Mouse (Mus musculus) CH12.LX (cell line): Measurements from ENCODE around the gene Slc43a3. TPM values are rescaled to one million over a fixed set of nuclear protein-coding genes. Genes with fewer than 3 reads are reported as not detected.

Experiments used
- DNase-seq: peaks from one replicate; pipeline ENCODE4 v3.0.0-alpha.2; 2013; ENCODE audit errors: extremely low read depth
- H3K27ac ChIP-seq: 2 replicates; pipeline ENCODE4 v1.5.1; 2012; ENCODE audit warnings: low read depth, mild to moderate bottlenecking, control low read depth, moderate library complexity; ENCODE audit not compliant: insufficient read depth
- H3K27me3 ChIP-seq: replicated peaks from 2 replicates; pipeline ENCODE3; 2012; ENCODE audit warnings: inconsistent platforms
- H3K36me3 ChIP-seq, 2 experiments: replicated peaks in 1 of 2; 2 replicates each; pipeline versions ENCODE3 to v1.6.1; 2012; ENCODE audit warnings: inconsistent platforms in 1 of 2, low read length in 1 of 2, mild to moderate bottlenecking in 1 of 2, mixed read lengths in 1 of 2, moderate library complexity in 1 of 2; ENCODE audit not compliant: control insufficient read depth in 1 of 2, insufficient read depth in 1 of 2
- H3K4me1 ChIP-seq, 2 experiments: 2 replicates each; pipeline ENCODE4 v1.6.1; 2012; ENCODE audit warnings: inconsistent platforms in 1 of 2, moderate library complexity in 1 of 2; ENCODE audit not compliant: insufficient read depth in 2 of 2, control insufficient read depth in 1 of 2
- H3K4me2 ChIP-seq: 2 replicates; pipeline ENCODE4 v1.6.1; 2012; ENCODE audit warnings: low read depth, mild to moderate bottlenecking, control low read depth; ENCODE audit not compliant: poor library complexity, insufficient read depth, severe bottlenecking
- H3K4me3 ChIP-seq, 3 experiments: fragments of 150-350 bp in 1 of 3; sonication (generic) in 1 of 3; replicated peaks in 1 of 3; 2 replicates each; pipeline versions ENCODE3 to v1.5.1; 2011 to 2012; ENCODE audit warnings: low read depth in 2 of 3, low read length in 2 of 3, mild to moderate bottlenecking in 2 of 3, moderate library complexity in 2 of 3, control low read depth in 1 of 3, improper control_type of control experiment in 1 of 3, inconsistent platforms in 1 of 3, mixed read lengths in 1 of 3; ENCODE audit not compliant: poor library complexity in 1 of 3
- H3K79me2 ChIP-seq: replicated peaks from 2 replicates; pipeline ENCODE4 v1.6.1; 2012; ENCODE audit warnings: mild to moderate bottlenecking, moderate library complexity; ENCODE audit not compliant: control insufficient read depth, poor library complexity, insufficient read depth, severe bottlenecking; ENCODE audit errors: extremely low read depth
- H3K9ac ChIP-seq: 2 replicates; pipeline ENCODE4 v1.6.1; 2012; ENCODE audit warnings: low read depth, mild to moderate bottlenecking, control low read depth, moderate library complexity; ENCODE audit not compliant: insufficient read depth
- H3K9me3 ChIP-seq: replicated peaks from 2 replicates; pipeline ENCODE3; 2012; ENCODE audit warnings: low read length, inconsistent platforms, mixed read lengths
- BHLHE40 ChIP-seq: IDR thresholded peaks from 2 replicates; pipeline ENCODE4 v1.6.1; 2011; ENCODE audit warnings: mild to moderate bottlenecking, low read depth, low read length, improper control_type of control experiment
- CHD1 ChIP-seq: IDR thresholded peaks from 2 replicates; pipeline ENCODE4 v1.6.1; 2012; ENCODE audit warnings: low read depth, low read length, improper control_type of control experiment, inconsistent platforms
- CHD2 ChIP-seq: IDR thresholded peaks from 2 replicates; pipeline ENCODE4 v1.6.1; 2011; ENCODE audit warnings: low read length, improper control_type of control experiment
- CTCF ChIP-seq, 2 experiments: IDR thresholded peaks in 1 of 2; conservative IDR thresholded peaks in 1 of 2; 2 replicates each; pipeline ENCODE4 v1.5.1; 2011 to 2012; ENCODE audit warnings: low read depth in 2 of 2, low read length in 2 of 2, improper control_type of control experiment in 1 of 2, inconsistent platforms in 1 of 2, mild to moderate bottlenecking in 1 of 2, moderate library complexity in 1 of 2
- E2F4 ChIP-seq: IDR thresholded peaks from 2 replicates; pipeline ENCODE4 v1.6.1; 2011; ENCODE audit warnings: low read depth, low read length, improper control_type of control experiment; ENCODE audit not compliant: insufficient replicate concordance
- ELF1 ChIP-seq: IDR thresholded peaks from 2 replicates; pipeline ENCODE4 v1.6.1; 2014; ENCODE audit warnings: low read depth, mild to moderate bottlenecking, inconsistent platforms, low read length, improper control_type of control experiment
- EP300 ChIP-seq: IDR thresholded peaks from 2 replicates; pipeline ENCODE4 v1.6.1; 2011; ENCODE audit warnings: low read length, improper control_type of control experiment
- GABPA ChIP-seq: IDR thresholded peaks from 2 replicates; pipeline ENCODE4 v1.6.1; 2012; ENCODE audit warnings: low read depth, low read length, improper control_type of control experiment, inconsistent platforms; ENCODE audit not compliant: insufficient replicate concordance
- HCFC1 ChIP-seq: IDR thresholded peaks from 2 replicates; pipeline ENCODE4 v1.6.1; 2012; ENCODE audit warnings: low read depth, mild to moderate bottlenecking, inconsistent platforms, low read length, improper control_type of control experiment
- JUN ChIP-seq: IDR thresholded peaks from 2 replicates; pipeline ENCODE4 v1.6.1; 2011; ENCODE audit warnings: low read depth, mild to moderate bottlenecking, low read length, improper control_type of control experiment, moderate library complexity; ENCODE audit not compliant: insufficient read depth
- JUND ChIP-seq: conservative IDR thresholded peaks from 2 replicates; pipeline ENCODE4 v1.6.1; 2011; ENCODE audit warnings: low read depth, low read length, improper control_type of control experiment
- MAFK ChIP-seq: IDR thresholded peaks from 2 replicates; pipeline ENCODE4 v1.6.1; 2011; ENCODE audit warnings: low read length, improper control_type of control experiment; ENCODE audit not compliant: insufficient replicate concordance
- MEF2A ChIP-seq: IDR thresholded peaks from 2 replicates; pipeline ENCODE4 v1.6.1; 2014; ENCODE audit warnings: low read depth, mild to moderate bottlenecking, inconsistent platforms, low read length, improper control_type of control experiment, borderline replicate concordance
- MXI1 ChIP-seq: IDR thresholded peaks from 2 replicates; pipeline ENCODE4 v1.6.1; 2011; ENCODE audit warnings: mild to moderate bottlenecking, low read depth, low read length, improper control_type of control experiment
- MYC ChIP-seq: IDR thresholded peaks from 2 replicates; pipeline ENCODE4 v1.6.1; 2011; ENCODE audit warnings: low read depth, mild to moderate bottlenecking, improper control_type of control experiment, low read length
- NELFE ChIP-seq: IDR thresholded peaks from 2 replicates; pipeline ENCODE4 v1.6.1; 2011; ENCODE audit warnings: low read depth, low read length, improper control_type of control experiment
- NRF1 ChIP-seq: IDR thresholded peaks from 2 replicates; pipeline ENCODE4 v1.6.1; 2014; ENCODE audit warnings: low read depth, mild to moderate bottlenecking, inconsistent platforms, low read length, improper control_type of control experiment, moderate library complexity
- PAX5 ChIP-seq: IDR thresholded peaks from 2 replicates; pipeline ENCODE4 v1.6.1; 2012; ENCODE audit warnings: low read length, inconsistent platforms, mixed read lengths
- POLR2A ChIP-seq: IDR thresholded peaks from 2 replicates; pipeline ENCODE4 v1.6.1; 2011; ENCODE audit warnings: low read depth, mild to moderate bottlenecking, improper control_type of control experiment, low read length
- POLR2AphosphoS2 ChIP-seq: IDR thresholded peaks from 2 replicates; pipeline ENCODE4 v1.6.1; 2011; ENCODE audit warnings: low read depth, low read length, improper control_type of control experiment
- RAD21 ChIP-seq: IDR thresholded peaks from 2 replicates; pipeline ENCODE4 v1.6.1; 2011; ENCODE audit warnings: low read depth, mild to moderate bottlenecking, low read length, improper control_type of control experiment, moderate library complexity
- RCOR1 ChIP-seq: conservative IDR thresholded peaks from 2 replicates; pipeline ENCODE4 v1.6.1; 2012; ENCODE audit warnings: low read depth, mild to moderate bottlenecking, inconsistent platforms, low read length, improper control_type of control experiment
- SIN3A ChIP-seq: IDR thresholded peaks from 2 replicates; pipeline ENCODE4 v1.6.1; 2012; ENCODE audit warnings: low read length, improper control_type of control experiment, inconsistent platforms
- SMC3 ChIP-seq: IDR thresholded peaks from 2 replicates; pipeline ENCODE4 v1.6.1; 2011; ENCODE audit warnings: low read depth, low read length, improper control_type of control experiment
- TCF12 ChIP-seq: IDR thresholded peaks from 2 replicates; pipeline ENCODE4 v1.6.1; 2014; ENCODE audit warnings: low read depth, mild to moderate bottlenecking, inconsistent platforms, low read length, improper control_type of control experiment
- USF2 ChIP-seq: conservative IDR thresholded peaks from 2 replicates; pipeline ENCODE4 v1.6.1; 2011; ENCODE audit warnings: low read depth, low read length, improper control_type of control experiment
- ZC3H11A ChIP-seq: IDR thresholded peaks from 2 replicates; pipeline ENCODE4 v1.6.1; 2012; ENCODE audit warnings: low read depth, mild to moderate bottlenecking, inconsistent platforms, low read length, improper control_type of control experiment
- ZKSCAN1 ChIP-seq: IDR thresholded peaks from 2 replicates; pipeline ENCODE4 v1.6.1; 2012; ENCODE audit warnings: low read depth, inconsistent platforms, low read length, improper control_type of control experiment, borderline replicate concordance
- ZMIZ1 ChIP-seq: IDR thresholded peaks from 2 replicates; pipeline ENCODE4 v1.6.1; 2012; ENCODE audit warnings: low read depth, mild to moderate bottlenecking, inconsistent platforms, low read length, improper control_type of control experiment
- ZNF384 ChIP-seq: IDR thresholded peaks from 2 replicates; pipeline ENCODE4 v1.6.1; 2012; ENCODE audit warnings: low read depth, low read length, improper control_type of control experiment, inconsistent platforms
- dilution Hi-C: fragments of 300-500 bp; cut with MboI; formaldehyde crosslinking; loops from 2 replicates; pipeline ENCODE4 v1.14.3; 2020; ENCODE audit warnings: low sequenced_read_pairs; ENCODE audit not compliant: extremely low pct_unique_long_range_greater_than_20kb, extremely low pct_ligation_motif_present
- in situ Hi-C: fragments of 300-500 bp; cut with MboI; formaldehyde crosslinking; loops from 3 replicates; pipeline ENCODE4 v1.14.3; 2019; ENCODE audit warnings: low sequenced_read_pairs, low pct_ligation_motif_present, low pct_unique_long_range_greater_than_20kb, mixed read lengths
- polyA plus RNA-seq: library from polyadenylated mRNA; unstranded; fragments of >175 nt; gene quantifications from 2 replicates; pipeline ENCODE4 v1.2.1, GENCODE M21; 2012; ENCODE audit warnings: low read depth; ENCODE audit not compliant: insufficient read length
- total RNA-seq, 2 experiments: library from RNA; depleted of rRNA; stranded (reverse); fragments of 300-350 nt in 1 of 2; fragments of >200 nt in 1 of 2; gene quantifications; 2 replicates each; pipeline ENCODE4 v1.2.3; 2012 to 2014

Gene Slc43a3
- total and polyA plus RNA-seq, 3 experiments: 136 to 174 (median 163) TPM

DNA sequence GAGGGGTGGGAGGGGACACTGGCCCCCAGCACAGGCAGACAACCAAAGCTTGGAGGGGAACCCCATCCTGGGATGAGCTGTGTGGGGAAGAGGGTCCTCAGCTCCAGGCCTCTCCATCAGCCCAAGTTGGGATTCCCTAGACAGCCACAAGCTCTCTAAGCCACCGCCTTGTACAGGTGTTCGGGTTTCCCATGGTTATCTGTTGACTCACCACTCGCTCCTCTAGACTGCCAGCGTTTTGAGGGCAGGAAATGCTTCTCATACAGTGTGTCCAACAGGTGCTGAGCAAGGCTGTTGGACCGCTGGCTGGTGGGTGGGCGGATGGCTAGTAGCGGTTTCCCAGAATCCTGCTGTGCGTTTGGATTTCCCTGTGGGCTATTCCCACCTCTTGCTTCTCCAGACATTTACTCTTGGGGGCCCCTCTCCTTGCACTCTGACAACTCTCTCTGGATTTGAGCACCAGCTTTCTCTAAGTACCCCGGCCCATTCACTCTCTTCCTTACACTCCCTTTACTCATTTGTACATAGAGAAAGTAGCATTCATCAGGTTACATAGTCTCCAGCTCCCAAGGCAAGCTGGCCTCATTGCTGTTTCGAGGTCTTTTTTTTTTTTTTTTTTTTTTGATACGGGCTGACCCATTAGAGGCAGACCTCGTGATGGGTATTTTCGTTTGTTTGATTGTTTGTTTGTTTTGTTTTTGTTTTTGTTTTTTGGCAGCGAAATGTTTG is 46.9 kb upstream of the Slc43a3 start:
- H3K27ac ChIP-seq: no peak overlapping the region
- no peak overlapping the region for H3K4me3 ChIP-seq
- H3K36me3 ChIP-seq: no peaks in the 10 kb centered on the region
- peaks cover 4% of the 10 kb centered on the region for H3K9me3 ChIP-seq
- no peaks in the 10 kb centered on the region for H3K79me2 ChIP-seq
- H3K4me1 ChIP-seq: peaks cover 0 to 13% of the 10 kb centered on the region in 2 experiments; a peak in 2 of 4 replicates
- DNase-seq: peak; percentile 12
- in situ Hi-C loops: loop anchor here (25.0 kb wide), 1 partner anchor 348 kb away; no protein-coding TSS in a partner anchor
- no peak overlapping the region for H3K9ac ChIP-seq
- H3K27me3 ChIP-seq: peaks cover 35% of the 10 kb centered on the region
- dilution Hi-C loops: no loop called here
- TF ChIP-seq GABPA (no peak), CHD1 (no peak), ZNF384 (peak; percentile 77), TCF12 (0 out of 2 replicates have a peak, but pooled peaks have one; percentile 25), RAD21 (no peak), E2F4 (no peak), RCOR1 (no peak)
- TF ChIP-seq, all 38 proteins: peak for 2
- peak overlapping the region; percentile 45 for H3K4me2 ChIP-seq

DNA sequence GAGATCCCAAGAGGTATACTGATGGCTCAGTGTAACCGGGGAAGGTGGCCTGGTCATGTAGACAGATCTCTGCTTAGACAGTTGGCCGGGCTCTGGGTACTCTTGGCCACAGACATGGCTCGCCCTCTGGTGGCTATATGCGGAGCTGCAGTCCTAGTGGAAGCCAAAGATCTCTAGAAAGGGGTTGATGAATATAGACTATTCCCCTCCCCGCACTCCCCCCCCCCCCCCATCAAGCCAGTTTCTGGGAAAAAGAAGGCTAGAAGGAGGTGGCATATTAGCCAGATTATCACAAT is 46.4 kb upstream of the Slc43a3 start:
- H3K4me1 ChIP-seq: peaks cover 0 to 13% of the 10 kb centered on the region in 2 experiments; a peak in 2 of 4 replicates
- no peak overlapping the region for H3K9ac ChIP-seq
- peaks cover 4% of the 10 kb centered on the region for H3K9me3 ChIP-seq
- peak overlapping the region; percentile 45 for H3K4me2 ChIP-seq
- no peak for TF ChIP-seq ZMIZ1
- no peak for TF ChIP-seq EP300
- no peak for TF ChIP-seq MAFK
- TF ChIP-seq BHLHE40: no peak
- no peak for TF ChIP-seq ZKSCAN1
- no peak for TF ChIP-seq SIN3A
- TF ChIP-seq NELFE: no peak
- TF ChIP-seq POLR2AphosphoS2: no peak
- TF ChIP-seq RAD21: peak; percentile 75
- peak; percentile 35; the same call in 1 of the 2 replicates for TF ChIP-seq ZC3H11A
- TF ChIP-seq MEF2A: no peak
- TF ChIP-seq ELF1: no peak
- TF ChIP-seq NRF1: no peak
- TF ChIP-seq POLR2A: no peak
- no peak for TF ChIP-seq JUN
- TF ChIP-seq JUND: no peak
- TF ChIP-seq HCFC1: no peak
- TF ChIP-seq CHD2: no peak
- no peak for TF ChIP-seq CHD1
- no peak for TF ChIP-seq MXI1
- TF ChIP-seq MYC: no peak
- no peak for TF ChIP-seq PAX5
- peak; percentile 89 for TF ChIP-seq SMC3
- peak; percentile 33 to 88; a peak in 3 of 4 replicates for TF ChIP-seq CTCF (conservative IDR thresholded peaks at IDR 0.05 in 1 of 2, IDR thresholded peaks at IDR 0.05 in 1 of 2; ENCODE audit: low read depth in 2 of 2, low read length in 2 of 2)
- no peak for TF ChIP-seq USF2
- DNase-seq: peak; percentile 76
- H3K79me2 ChIP-seq: no peaks in the 10 kb centered on the region
- H3K27ac ChIP-seq: no peak overlapping the region
- H3K36me3 ChIP-seq: no peaks in the 10 kb centered on the region
- no peak overlapping the region for H3K4me3 ChIP-seq
- in situ Hi-C loops (loop anchor here (25.0 kb wide), 1 partner anchor 347 kb away; no protein-coding TSS in a partner anchor), dilution Hi-C loops (no loop called here)
- peaks cover 32% of the 10 kb centered on the region for H3K27me3 ChIP-seq
